Mouse (Mus musculus) stomach, postnatal 0 days (tissue): ENCODE measurements at regions not wholly inside any gene's neighbourhood (a gene's known extent, or its start where the extent isn't known, plus 50 kb on each side); places are given as distances from the start of the nearest gene placed in this dataset.

Source experiments
- ATAC-seq: fragments of 200-750 bp; cut with Nextera tagmentation; 2 replicates; pipeline ENCODE4 v1.8.0; 2017; ENCODE audit not compliant: low FRiP score, low TSS enrichment
- DNase-seq: peaks from one replicate; pipeline ENCODE4 v3.0.0-alpha.2; 2016; ENCODE audit warnings: low spot score
- H3K27ac ChIP-seq: fragments of 300-500 bp; sonication (generic); replicated peaks from 2 replicates; pipeline ENCODE4 v1.5.1; 2014; ENCODE audit warnings: mild to moderate bottlenecking, control low read depth
- H3K27me3 ChIP-seq: fragments of 300-500 bp; sonication (generic); 2 replicates; pipeline ENCODE4 v1.6.1; 2014; ENCODE audit warnings: low read length; ENCODE audit not compliant: control insufficient read depth, insufficient read depth
- H3K36me3 ChIP-seq: fragments of 300-500 bp; sonication (generic); 2 replicates; pipeline ENCODE4 v1.6.1; 2014; ENCODE audit warnings: low read length, mixed read lengths; ENCODE audit not compliant: control insufficient read depth, insufficient read depth
- H3K4me1 ChIP-seq: fragments of 300-500 bp; sonication (generic); replicated peaks from 2 replicates; pipeline ENCODE4 v1.6.1; 2014; ENCODE audit warnings: antibody characterized with exemption; ENCODE audit not compliant: control insufficient read depth, insufficient read depth
- H3K4me2 ChIP-seq: fragments of 300-500 bp; sonication (generic); replicated peaks from 2 replicates; pipeline ENCODE4 v1.6.1; 2014; ENCODE audit warnings: low read depth, mild to moderate bottlenecking, control low read depth, moderate library complexity
- H3K4me3 ChIP-seq: fragments of 300-500 bp; sonication (generic); 2 replicates; pipeline ENCODE4 v1.5.1; 2014; ENCODE audit warnings: low read depth, low read length, control low read depth
- H3K9ac ChIP-seq: fragments of 300-500 bp; sonication (generic); 2 replicates; pipeline ENCODE4 v1.6.1; 2014; ENCODE audit warnings: mild to moderate bottlenecking, low read length, control low read depth, mixed read lengths
- H3K9me3 ChIP-seq: fragments of 300-500 bp; sonication (generic); 2 replicates; pipeline ENCODE4 v1.6.1; 2016; ENCODE audit warnings: low read length; ENCODE audit not compliant: control insufficient read depth
- CTCF ChIP-seq: IDR thresholded peaks from 2 replicates; pipeline ENCODE4 v1.5.1; 2016; ENCODE audit warnings: antibody characterized with exemption, low read depth, mild to moderate bottlenecking, moderate library complexity
- EP300 ChIP-seq: optimal IDR thresholded peaks from 2 replicates; pipeline ENCODE3; 2016; ENCODE audit warnings: antibody characterized with exemption
- WGBS: fragments of 180-500 bp; shearing (Covaris S2); extraction: QIAGEN DNeasy Blood & Tissue Kit; methylation state at CpG from one replicate; pipeline ENCODE4 v1.1.7; 2014; 5-methylcytosine and 5-hydroxymethylcytosine counted together

GRCm38 (mm10) chr14:110470714-110471113 lies 284.2 kb downstream of the Slitrk6 start:
- ATAC-seq (no peak), DNase-seq (no peak)
- TF ChIP-seq EP300, result no peak
- no peak for TF ChIP-seq CTCF
- H3K27ac ChIP-seq, result no peak overlapping the region
- H3K9me3 ChIP-seq, result no peaks in the 10 kb centered on the region
- H3K9ac ChIP-seq, result no peak overlapping the region
- no peak overlapping the region for H3K4me3 ChIP-seq
- no peak overlapping the region for H3K4me2 ChIP-seq
- 87% methylated on average over 1 of the region's 1 CpGs for WGBS
- no peaks in the 10 kb centered on the region for H3K36me3 ChIP-seq
- H3K27me3 ChIP-seq, result no peaks in the 10 kb centered on the region
- no peaks in the 10 kb centered on the region for H3K4me1 ChIP-seq

GRCm38 (mm10) chr14:110468457-110469311 lies 286.3 kb downstream of the Slitrk6 start:
- no peaks in the 10 kb centered on the region for H3K4me1 ChIP-seq
- H3K9me3 ChIP-seq, result no peaks in the 10 kb centered on the region
- H3K27me3 ChIP-seq, result no peaks in the 10 kb centered on the region
- H3K27ac ChIP-seq, result no peak overlapping the region
- no peak overlapping the region for H3K4me3 ChIP-seq
- no peak for ATAC-seq
- DNase-seq, result no peak
- 73% methylated on average over 6 of the region's 6 CpGs for WGBS
- H3K4me2 ChIP-seq, result no peak overlapping the region
- no peak for TF ChIP-seq CTCF
- TF ChIP-seq EP300, result no peak
- no peaks in the 10 kb centered on the region for H3K36me3 ChIP-seq
- H3K9ac ChIP-seq, result no peak overlapping the region
